Mouse (Mus musculus): ENCODE data around the gene Hist1h3c.
"Not testable (repeated sequence)": the region's sequence is repeated elsewhere in the genome, so short reads cannot be mapped to it uniquely, and the experiment has no call there.

Gene Hist1h3c

DNA sequence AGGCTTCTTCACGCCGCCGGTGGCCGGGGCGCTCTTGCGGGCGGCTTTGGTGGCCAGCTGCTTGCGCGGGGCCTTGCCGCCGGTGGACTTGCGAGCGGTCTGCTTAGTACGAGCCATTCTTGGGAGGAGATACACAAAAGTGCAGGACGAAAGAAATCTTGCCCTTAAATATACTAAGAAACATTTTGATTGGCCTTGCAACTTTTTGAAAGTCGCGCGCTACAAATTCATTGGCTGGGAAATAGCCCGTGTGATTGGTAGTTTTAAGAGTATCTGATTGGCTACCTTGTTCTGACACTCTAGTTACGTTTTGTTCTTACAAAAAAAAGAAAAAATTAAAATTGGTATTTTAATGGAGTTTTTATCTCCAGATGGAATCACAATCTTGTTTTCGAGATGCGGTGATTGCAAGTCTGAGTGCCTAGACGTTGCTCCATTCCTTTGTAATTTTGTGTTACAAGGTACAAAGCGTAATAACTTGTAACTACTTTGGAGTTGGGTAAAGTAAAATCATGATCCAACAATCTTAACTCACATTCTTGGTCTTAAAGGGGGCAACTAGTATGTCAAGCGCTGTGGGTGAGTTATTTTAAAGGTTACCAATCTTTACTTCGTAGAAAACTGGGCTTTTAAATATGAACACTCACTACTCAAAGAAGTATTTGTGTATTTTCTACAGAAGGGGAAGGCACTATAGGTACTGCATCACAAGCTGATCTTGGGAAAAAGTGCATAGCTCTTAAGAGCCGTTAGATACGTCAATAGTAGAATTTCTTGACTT lies at the start of gene Hist1h3c:
TSS of gene Hist1h3c (minus strand) at position 222 of the 781 bp plus-strand sequence.
- peak; percentile 92 to 93 for DNase-seq (ENCODE audit: low spot score in 2 of 2)

DNA sequence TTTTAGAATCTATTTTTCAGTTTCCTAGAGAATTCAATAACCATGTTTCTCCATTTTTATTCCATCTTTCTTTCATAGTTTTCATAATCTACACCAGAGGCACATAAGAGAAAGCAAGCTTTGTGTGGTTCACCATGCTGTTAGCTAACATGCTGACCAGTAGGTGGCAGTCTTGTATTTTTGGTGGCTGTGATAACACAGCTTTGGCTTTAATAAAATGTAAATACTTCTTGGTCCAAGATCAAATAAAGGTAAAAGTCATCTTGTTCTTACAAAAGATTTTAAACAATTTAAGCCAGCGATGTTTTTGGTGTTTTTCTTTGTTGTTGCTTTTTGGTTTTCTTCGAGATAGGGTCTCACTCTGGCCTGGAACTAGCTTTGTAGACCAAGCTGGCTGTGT lies 47.1 kb upstream of the Hist1h3c start:
- peak; percentile 46 to 70 for DNase-seq (ENCODE audit: low spot score in 2 of 2)

- no peak for DNase-seq (ENCODE audit: low spot score in 2 of 2)
Observed at GRCm38 (mm10) chr13:23779025-23779424, 33.6 kb upstream of the Hist1h3c start.

DNA sequence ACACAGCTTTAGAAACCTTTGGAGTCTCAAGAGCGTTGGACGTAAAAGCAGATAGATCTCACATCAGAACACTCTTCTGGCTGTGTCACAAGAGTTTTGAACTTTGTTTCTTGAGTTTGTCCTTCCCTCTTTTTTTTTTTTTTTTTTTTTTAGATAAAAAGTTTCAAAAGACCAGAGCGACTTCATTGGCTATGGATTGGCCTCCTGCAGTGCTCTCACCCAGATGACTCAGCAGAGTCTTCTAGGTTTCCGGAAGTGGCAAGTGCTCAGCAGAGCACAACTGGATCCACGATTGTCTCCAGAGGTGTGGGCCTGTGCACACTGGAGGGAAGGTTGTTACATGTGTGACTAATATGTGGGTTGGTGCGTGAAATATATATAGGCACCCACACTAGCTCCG lies 32.9 kb upstream of the Hist1h3c start:
- no peak for DNase-seq (ENCODE audit: low spot score in 2 of 2)

DNA sequence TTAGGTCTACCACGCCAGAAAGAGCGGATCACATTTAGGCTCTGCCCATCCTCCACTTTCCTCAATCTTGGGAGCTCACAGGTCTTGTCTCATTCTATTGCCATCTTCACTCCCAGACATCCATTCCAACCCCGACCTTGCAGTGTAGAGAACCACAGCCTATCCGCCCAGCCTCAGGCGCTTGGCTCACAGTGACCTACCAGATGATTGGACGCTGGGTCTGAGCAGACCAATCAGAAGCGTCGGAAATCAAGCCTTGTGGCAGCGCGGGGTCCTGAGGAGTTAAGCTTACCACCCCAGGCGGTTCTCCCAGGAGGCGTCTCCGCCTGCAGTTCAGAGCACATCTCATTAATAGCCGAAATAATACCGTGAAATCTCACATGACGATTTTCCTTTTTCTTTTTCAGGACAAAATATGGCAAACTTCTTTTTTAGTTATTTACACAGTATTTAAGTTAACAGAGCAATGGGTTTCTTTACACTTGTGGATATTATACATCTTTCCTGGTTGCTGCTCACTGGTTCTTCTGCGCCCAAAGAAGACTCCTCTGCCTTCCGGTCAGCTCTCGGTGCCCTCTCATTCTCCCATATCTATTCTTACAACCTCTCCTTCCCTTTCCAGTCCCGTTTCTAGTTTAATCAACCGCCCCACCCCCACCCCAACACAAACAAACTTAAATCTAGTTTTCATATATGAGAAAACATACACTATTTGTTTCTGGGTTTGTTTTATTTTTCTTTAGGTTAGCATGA lies 27.3 kb upstream of the Hist1h3c start:
- peak; percentile 36 to 39 for DNase-seq (ENCODE audit: low spot score in 2 of 2)

GRCm38 (mm10) chr13:23769613-23770012 lies 24.2 kb upstream of the Hist1h3c start, which contains the start of gene Trim38:
Gene Trim38 (plus strand): TSS chr13:23769913.
- not testable (repeated sequence) for DNase-seq (ENCODE audit: low spot score in 2 of 2)

DNA sequence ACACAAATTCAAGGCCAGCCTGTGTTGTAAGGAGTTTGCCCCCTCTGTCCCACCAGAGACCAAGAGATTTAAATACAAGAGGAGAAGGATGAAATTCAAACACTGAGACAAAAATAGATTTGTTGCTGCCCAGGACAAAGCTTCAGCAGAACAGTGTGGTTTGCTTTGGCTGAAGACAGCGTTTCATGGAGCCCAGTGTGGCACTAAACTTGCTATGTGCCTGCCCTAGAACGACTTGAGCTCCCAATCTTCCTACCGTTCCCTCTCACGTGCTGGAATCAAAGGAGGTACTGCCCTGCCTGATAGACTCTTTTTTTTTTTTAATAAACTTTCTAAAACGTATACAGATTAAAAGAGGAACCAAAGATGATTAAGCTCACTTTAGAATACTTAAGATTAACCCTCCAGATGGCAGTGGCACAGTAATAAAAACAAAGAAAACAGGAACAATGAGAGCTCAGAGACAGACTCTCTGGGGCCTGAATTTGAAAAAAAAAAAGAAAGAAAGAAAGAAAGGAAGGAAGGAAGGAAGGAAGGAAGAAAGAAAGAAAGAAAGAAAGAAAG lies 23.5 kb upstream of the Hist1h3c start:
- no peak for DNase-seq (ENCODE audit: low spot score in 2 of 2)

- no peak for DNase-seq (ENCODE audit: low spot score in 2 of 2)
Observed at GRCm38 (mm10) chr13:23766772-23767171, 21.4 kb upstream of the Hist1h3c start.

GRCm38 (mm10) chr13:23765172-23765513 lies 19.7 kb upstream of the Hist1h3c start:
- no peak for DNase-seq (ENCODE audit: low spot score in 2 of 2)

GRCm38 (mm10) chr13:23764324-23765171 lies 19.1 kb upstream of the Hist1h3c start:
- no peak for DNase-seq (ENCODE audit: low spot score in 2 of 2)

DNA sequence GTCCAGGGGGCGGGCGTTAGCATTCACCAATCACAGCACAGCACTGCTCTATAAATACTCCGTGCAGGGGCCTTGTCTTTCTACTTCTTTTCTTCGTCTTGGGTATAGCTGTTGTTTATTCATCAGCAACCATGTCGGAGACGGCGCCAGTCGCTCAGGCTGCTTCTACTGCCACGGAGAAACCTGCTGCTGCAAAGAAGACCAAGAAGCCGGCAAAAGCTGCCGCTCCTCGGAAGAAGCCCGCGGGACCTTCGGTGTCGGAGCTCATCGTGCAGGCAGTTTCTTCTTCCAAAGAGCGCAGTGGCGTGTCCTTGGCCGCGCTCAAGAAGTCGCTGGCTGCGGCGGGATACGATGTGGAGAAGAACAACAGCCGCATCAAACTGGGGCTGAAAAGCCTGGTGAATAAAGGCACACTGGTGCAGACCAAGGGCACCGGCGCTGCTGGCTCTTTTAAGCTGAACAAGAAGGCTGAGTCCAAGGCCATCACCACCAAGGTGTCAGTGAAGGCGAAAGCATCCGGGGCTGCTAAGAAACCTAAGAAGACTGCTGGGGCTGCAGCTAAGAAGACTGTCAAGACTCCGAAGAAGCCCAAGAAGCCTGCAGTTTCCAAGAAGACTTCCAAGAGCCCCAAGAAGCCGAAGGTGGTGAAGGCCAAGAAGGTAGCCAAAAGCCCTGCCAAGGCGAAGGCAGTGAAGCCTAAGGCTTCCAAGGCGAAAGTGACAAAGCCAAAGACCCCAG lies 18.4 kb upstream of the Hist1h3c start, which contains the start of gene Hist1h1a:
TSS of gene Hist1h1a (plus strand) at position 81 of the 738 bp plus-strand sequence.
- peak; percentile 82 to 86 for DNase-seq (ENCODE audit: low spot score in 2 of 2)

DNA sequence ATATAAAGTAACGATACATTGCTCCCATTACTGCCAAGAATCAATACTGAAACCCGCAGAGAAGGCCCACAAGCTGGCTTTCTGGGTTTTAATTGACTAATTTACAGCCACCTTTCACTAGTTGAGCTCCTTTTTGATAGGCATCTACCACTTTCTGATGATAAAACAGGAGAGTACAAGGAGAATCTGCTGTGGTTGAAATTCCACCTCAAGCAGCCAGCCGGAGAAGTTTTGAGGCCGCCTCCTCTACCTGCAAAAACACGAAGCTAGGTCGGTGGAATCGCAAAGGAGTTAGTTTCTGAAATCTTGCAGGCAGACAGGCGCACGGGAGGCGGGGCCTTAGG lies 17.8 kb upstream of the Hist1h3c start:
- DNase-seq (ENCODE audit: low spot score in 2 of 2) = no peak

- peak; percentile 59 to 63 for DNase-seq (ENCODE audit: low spot score in 2 of 2)
Observed at GRCm38 (mm10) chr13:23761871-23762821, 16.7 kb upstream of the Hist1h3c start, which contains the start of gene Hist1h3a. Gene Hist1h3a (minus strand): TSS chr13:23762386.

DNA sequence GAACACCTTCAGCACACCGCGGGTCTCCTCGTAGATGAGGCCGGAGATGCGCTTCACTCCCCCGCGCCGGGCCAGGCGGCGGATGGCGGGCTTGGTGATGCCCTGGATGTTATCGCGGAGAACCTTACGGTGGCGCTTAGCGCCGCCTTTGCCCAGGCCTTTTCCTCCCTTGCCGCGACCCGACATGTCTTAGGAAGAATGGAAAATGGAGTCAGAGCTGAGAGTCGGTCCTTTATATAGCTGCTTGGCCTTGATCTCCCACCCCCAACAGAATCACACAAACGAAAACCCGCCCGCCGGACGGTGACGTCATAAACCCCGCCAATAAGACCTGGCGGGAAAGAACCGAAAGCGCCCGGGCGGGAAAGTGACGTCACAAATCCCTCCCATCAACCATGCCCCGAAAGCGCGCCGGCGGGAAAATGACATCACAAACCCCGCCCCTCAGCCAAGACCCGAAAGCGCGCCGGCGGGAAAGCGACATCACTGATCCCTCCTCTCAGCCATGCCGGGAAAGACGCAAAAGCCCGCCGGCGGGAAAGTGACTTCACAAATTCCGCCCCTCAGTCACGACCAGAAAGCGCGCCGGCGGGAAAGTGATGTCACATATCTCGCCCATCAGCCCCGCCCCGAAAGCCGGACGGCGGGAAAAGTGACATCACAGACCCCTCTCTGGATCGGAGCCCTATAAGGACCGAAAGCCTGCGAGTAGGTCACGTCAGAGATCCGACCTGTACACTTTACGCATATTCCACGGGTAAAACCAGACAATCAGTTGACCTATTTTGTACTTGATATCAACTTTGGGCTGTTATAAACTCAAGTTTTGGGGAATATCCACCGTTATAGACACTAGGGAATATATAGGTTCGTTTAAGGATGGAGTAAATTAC lies 15.8 kb upstream of the Hist1h3c start, which contains the start of gene Hist1h4a:
TSS of gene Hist1h4a (minus strand) at position 259 of the 893 bp plus-strand sequence.
- peak; percentile 98 to 99 for DNase-seq (ENCODE audit: low spot score in 2 of 2)

DNA sequence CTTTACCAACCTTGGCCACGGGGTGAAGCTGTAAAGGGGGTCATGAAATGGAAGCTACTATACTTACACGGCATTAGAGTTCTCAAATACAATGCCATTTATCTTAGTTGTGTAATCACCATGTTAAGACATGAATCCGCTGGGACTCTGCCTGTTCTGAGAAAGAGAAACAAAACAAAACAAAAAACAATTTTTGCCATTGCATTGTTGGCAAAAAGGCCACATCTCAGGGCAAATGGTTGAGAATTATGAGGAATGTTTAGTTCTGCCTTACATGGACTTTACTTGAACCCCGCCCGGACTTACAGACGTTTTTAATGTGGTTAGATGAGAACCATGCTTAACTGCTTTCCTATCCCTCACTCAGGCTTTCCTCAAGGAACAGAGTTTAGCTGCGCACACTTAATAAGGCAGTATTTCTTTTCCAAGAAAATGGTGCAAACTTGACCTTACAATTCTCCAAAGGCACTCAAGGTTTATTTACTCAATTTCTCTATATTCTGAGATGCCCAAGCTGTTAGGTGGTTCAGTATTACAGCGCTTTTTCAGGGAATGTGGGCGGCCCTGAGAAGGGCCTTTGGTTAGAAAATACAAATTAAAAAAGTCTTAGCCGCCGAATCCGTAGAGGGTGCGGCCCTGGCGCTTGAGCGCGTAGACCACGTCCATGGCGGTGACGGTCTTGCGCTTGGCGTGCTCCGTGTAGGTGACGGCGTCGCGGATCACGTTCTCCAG lies 15.0 kb upstream of the Hist1h3c start:
- no peak for DNase-seq (ENCODE audit: low spot score in 2 of 2)

- DNase-seq (ENCODE audit: low spot score in 2 of 2) = no peak
Observed at GRCm38 (mm10) chr13:23759916-23760239, 14.5 kb upstream of the Hist1h3c start.

DNA sequence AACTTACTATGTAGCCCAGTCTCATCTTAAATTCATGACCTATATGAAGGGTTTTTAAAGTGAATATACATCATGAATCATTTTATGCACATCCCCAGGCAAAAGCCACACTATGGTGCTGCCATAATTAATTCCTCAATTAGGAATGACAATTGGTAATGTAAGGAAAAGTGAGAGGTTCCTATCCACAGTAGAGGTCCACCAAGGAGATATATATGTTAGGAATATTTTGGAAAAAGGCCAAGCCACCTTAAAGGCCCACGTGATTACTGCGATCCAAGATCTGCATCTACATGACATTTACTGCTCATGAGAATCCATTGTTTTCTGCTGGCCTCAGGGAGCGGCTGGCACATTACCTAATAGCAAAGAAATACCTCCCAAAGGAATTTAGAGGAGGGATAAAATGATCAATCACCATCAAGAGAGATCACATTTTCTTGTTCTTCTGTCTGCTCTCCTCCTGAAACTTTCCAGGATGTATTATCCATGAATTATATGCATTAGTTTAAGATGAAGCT lies 13.9 kb upstream of the Hist1h3c start:
- DNase-seq (ENCODE audit: low spot score in 2 of 2) = no peak

GRCm38 (mm10) chr13:23757921-23758320 lies 12.5 kb upstream of the Hist1h3c start:
- no peak for DNase-seq (ENCODE audit: low spot score in 2 of 2)

All from right cerebral cortex, adult 2 months (tissue).